Mouse (Mus musculus): ENCODE measurements around the gene Ppm1h. TPM values are rescaled to one million over a fixed set of nuclear protein-coding genes. Genes with fewer than 3 reads are reported as not detected.

The Ppm1h gene
- polyA plus RNA-seq, 2 experiments, result 0.60 to 1.5 TPM

- no peaks in the 10 kb centered on the region for H3K9me3 ChIP-seq (ENCODE audit: control insufficient read depth, low read length)
- peaks cover 0 to 2% of the 10 kb centered on the region in 2 experiments; a peak in 1 of 4 replicates for H3K4me1 ChIP-seq (replicated peaks; ENCODE audit: control insufficient read depth in 2 of 2, insufficient read depth in 2 of 2, low read length in 1 of 2)
- no peak for DNase-seq (ENCODE audit: low read depth in 3 of 3, low spot score in 3 of 3)
- H3K4me3 ChIP-seq (ENCODE audit: insufficient read depth in 1 of 2, low read depth in 2 of 2, low read length in 2 of 2), result no peak overlapping the region
- 87% methylated on average over 17 of the region's 17 CpGs for WGBS (ENCODE audit: insufficient replicate concordance)
- no peak overlapping the region for H3K9ac ChIP-seq (replicated peaks)
- no peaks in the 10 kb centered on the region for H3K27me3 ChIP-seq (ENCODE audit: control insufficient read depth, insufficient read depth, low read length)
- H3K36me3 ChIP-seq (replicated peaks; ENCODE audit: control insufficient read depth, insufficient read depth, low read depth), result peaks cover 26% of the 10 kb centered on the region
- H3K27ac ChIP-seq, result no peak overlapping the region
- ATAC-seq (ENCODE audit: insufficient read depth), result no peak
- no peak overlapping the region for H3K4me2 ChIP-seq (ENCODE audit: low read depth)
- no peak for TF ChIP-seq CTCF (IDR thresholded peaks at IDR 0.05; ENCODE audit: low read depth)
- TF ChIP-seq EP300 (IDR thresholded peaks at IDR 0.05; ENCODE audit: low read depth), result no peak
Measured at GRCm38 (mm10) chr10:122994402-122995107, 316.0 kb downstream of the Ppm1h start.

MicroRNAs within 50 kb of the gene (microRNA counts, 519-probe panel; counts per million panel counts)
- microRNA mmu-let-7i, result 8,066 counts per million, percentile 84 among the panel's probes with 10 or more counts

Small RNA genes lying within 50 kb of the gene (microRNA-seq; reads per million reads assigned to microRNA genes)
- gene Mir6412, result not detected
- not detected for gene Mir8104
- 31,112 reads per million, percentile 98 among the genes with 10 or more reads in this experiment for gene Mirlet7i

Other genes with a start within 250 kb of the Ppm1h start
- 1.7 and 1.8 TPM in 2 replicates for gene Avpr1a, start 230.3 kb upstream of the Ppm1h start, polyA plus RNA-seq (2012; rRNA removed)
- gene Avpr1a, start 230.3 kb upstream of the Ppm1h start, polyA plus RNA-seq (2014; fragmentation: Nextera tagmentation; extraction: Ambion mirVana), result 3.1 and 3.3 TPM in 2 replicates